Mouse (Mus musculus): Measurements from ENCODE around the gene Raet1e. TPM values are rescaled to one million over a fixed set of nuclear protein-coding genes. Genes with fewer than 3 reads are reported as not detected.
A peak's percentile ranks its signal among the peaks of the same experiment; 100 is the strongest.
"Not testable (repeated sequence)": the region's sequence is repeated elsewhere in the genome, so short reads cannot be mapped to it uniquely, and the experiment has no call there.

Gene Raet1e
- total RNA-seq (2012; rRNA removed) = 13.9 and 25.2 TPM in 2 replicates

DNA sequence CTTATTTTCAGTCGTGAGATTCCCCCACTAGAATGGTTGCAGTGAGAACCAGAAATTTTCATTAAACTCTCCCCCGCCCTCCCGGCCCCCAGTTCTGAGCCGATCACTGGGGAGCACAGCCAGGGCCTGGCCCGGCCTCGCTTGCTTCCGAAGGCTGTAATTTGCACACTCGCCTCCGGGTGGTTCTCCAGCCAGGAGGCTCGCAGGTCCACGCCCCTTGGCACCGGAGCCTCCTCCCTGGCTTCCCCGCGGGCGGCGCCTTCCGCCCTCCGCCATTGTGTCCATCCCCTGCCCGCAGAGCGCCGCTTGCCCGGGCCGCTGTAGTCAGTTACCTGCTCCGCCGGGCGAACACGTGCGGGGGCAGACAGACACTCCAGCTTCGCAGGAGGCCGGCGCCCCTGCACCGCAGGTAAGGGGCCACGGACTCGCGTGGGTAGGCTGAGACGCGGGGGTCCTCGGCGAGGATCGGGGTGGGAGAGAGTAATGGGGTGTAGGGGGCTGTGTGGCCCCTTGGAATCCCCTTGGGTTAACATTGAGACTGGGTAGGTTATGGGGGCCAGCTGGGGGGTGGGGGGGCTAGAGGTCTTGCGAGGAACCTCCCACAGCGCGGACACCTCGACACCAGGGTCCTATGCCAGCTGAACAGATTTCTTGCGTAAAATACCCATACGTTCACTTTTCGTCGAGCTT, at the start of gene Raet1e, which contains the start of gene H60b:
Gene Raet1e (plus strand): TSS at position 260 of the 690 bp plus-strand sequence.
Gene H60b (plus strand): TSS at position 277 of the 690 bp plus-strand sequence.
- in situ Hi-C loops (cut with MboI; ENCODE audit: low sequenced_read_pairs in 2 of 2, unreplicated experiment in 2 of 2); H3K9me3 ChIP-seq (ENCODE audit: control insufficient read depth, insufficient read depth, low read depth, low read length); H3K4me1 ChIP-seq (ENCODE audit: control insufficient read depth in 2 of 2, insufficient read depth in 2 of 2, low read length in 2 of 2, poor library complexity in 1 of 2); H3K27ac ChIP-seq (ENCODE audit: insufficient read depth, low read depth, low read length, poor library complexity, severe bottlenecking); H3K36me3 ChIP-seq (ENCODE audit: control insufficient read depth, insufficient read depth, low read length, poor library complexity, severe bottlenecking); H3K9ac ChIP-seq (ENCODE audit: insufficient read depth, low read depth, low read length, poor library complexity, severe bottlenecking); DNase-seq (ENCODE audit: low read depth, low spot score): not testable (repeated sequence)
- peak within 1 kb of the TSS; percentile 56 to 66 for H3K4me3 ChIP-seq (ENCODE audit: insufficient read depth in 1 of 2, low read depth in 1 of 2, low read length in 2 of 2, poor library complexity in 1 of 2, severe bottlenecking in 1 of 2)

DNA sequence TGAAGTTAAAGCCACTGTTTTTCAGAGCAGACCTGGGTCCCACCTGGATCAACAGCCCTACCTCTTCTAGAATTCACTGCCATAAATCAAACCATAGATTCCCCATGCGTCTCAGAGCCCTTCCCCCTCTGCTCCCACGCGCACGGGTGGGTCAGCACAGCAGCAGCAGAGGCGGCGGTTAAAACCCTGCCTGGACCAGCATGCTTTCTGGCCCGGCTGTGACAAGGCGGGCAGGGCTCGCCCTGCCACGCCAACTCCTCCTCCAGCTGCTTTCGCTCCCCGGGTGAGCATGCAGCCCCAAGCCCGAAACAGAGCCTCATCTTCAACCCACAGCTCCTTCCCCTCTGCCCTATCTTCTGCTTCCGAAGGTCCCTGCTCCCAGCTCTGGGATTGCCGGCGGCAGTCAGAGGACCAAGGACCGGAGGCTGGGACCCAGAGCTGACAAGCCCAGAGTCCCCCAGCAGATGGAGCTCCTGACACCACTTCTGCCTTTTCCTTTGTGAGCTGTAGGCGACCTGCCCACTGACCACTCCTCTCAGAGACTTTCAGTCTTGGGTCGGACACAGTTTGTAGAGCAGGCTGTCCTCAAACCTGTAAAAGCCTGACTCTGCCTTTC, 17.6 kb upstream of the Raet1e start:
- Histone ChIP-seq H3K9ac (ENCODE audit: insufficient read depth, low read depth, low read length, poor library complexity, severe bottlenecking) (no peak overlapping the region), H3K9me3 (ENCODE audit: control insufficient read depth, insufficient read depth, low read depth, low read length) (no peaks in the 10 kb centered on the region), H3K4me3 (ENCODE audit: insufficient read depth in 1 of 2, low read depth in 1 of 2, low read length in 2 of 2, poor library complexity in 1 of 2, severe bottlenecking in 1 of 2) (peak overlapping the region; percentile 27 to 30; a peak in 1 of 4 replicates), H3K4me1 (ENCODE audit: control insufficient read depth in 2 of 2, insufficient read depth in 2 of 2, low read length in 2 of 2, poor library complexity in 1 of 2) (no peaks in the 10 kb centered on the region), H3K36me3 (ENCODE audit: control insufficient read depth, insufficient read depth, low read length, poor library complexity, severe bottlenecking) (no peaks in the 10 kb centered on the region), H3K27ac (ENCODE audit: insufficient read depth, low read depth, low read length, poor library complexity, severe bottlenecking) (no peak overlapping the region)
- in situ Hi-C loops (cut with MboI; ENCODE audit: low sequenced_read_pairs in 2 of 2, unreplicated experiment in 2 of 2) = no loop called here
- DNase-seq (ENCODE audit: low read depth, low spot score) = no peak
- no peak for TF ChIP-seq MAFK (IDR thresholded peaks at IDR 0.05; ENCODE audit: insufficient read depth, low read depth, low read length)

DNA sequence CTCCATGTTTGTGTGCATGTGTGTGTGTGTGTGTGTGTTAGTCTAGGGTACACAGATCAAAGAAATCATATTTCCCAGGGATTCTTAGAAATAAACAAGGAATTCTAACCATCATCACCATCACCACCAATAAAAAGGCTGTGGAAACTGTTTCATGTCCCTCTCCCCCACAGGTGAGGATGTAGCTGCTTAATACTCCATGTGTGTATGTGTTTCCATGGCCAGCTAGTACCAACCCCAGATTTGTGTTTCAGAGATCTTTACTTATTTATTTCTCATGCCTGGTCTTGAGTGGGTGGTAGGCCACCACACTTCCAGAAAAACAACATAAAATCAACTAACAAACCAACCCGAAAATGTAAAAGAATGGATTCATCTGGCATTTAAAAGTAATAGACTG, 16.2 kb upstream of the Raet1e start:
- H3K27ac ChIP-seq (ENCODE audit: insufficient read depth, low read depth, low read length, poor library complexity, severe bottlenecking); H3K4me1 ChIP-seq (ENCODE audit: control insufficient read depth in 2 of 2, insufficient read depth in 2 of 2, low read length in 2 of 2, poor library complexity in 1 of 2); H3K4me3 ChIP-seq (ENCODE audit: insufficient read depth in 1 of 2, low read depth in 1 of 2, low read length in 2 of 2, poor library complexity in 1 of 2, severe bottlenecking in 1 of 2); H3K9ac ChIP-seq (ENCODE audit: insufficient read depth, low read depth, low read length, poor library complexity, severe bottlenecking); H3K36me3 ChIP-seq (ENCODE audit: control insufficient read depth, insufficient read depth, low read length, poor library complexity, severe bottlenecking); in situ Hi-C loops (cut with MboI; ENCODE audit: low sequenced_read_pairs in 2 of 2, unreplicated experiment in 2 of 2); H3K9me3 ChIP-seq (ENCODE audit: control insufficient read depth, insufficient read depth, low read depth, low read length): not testable (repeated sequence)
- DNase-seq (ENCODE audit: low read depth, low spot score) = peak; percentile 98

DNA sequence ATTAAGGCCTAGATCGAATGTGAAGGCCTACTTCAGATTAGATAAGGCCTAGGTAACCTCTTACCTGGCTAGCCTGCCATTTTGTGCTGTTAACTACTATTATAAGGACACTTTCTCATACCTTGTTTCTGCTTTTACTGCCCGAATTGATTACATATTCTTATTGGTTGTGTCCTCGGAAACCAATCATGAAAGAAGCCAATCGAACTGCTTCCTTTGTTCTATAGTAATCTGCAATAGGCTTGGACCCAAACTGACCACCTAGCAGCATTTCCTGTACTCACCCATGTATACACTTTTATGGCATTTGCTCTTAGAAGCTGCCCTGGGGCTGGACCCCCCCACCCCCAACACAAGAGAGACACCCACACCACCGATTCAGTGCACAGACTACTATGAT, 15.4 kb upstream of the Raet1e start:
- in situ Hi-C loops (cut with MboI; ENCODE audit: low sequenced_read_pairs in 2 of 2, unreplicated experiment in 2 of 2) = no loop called here
- no peak for DNase-seq (ENCODE audit: low read depth, low spot score)
- Histone ChIP-seq H3K36me3 (ENCODE audit: control insufficient read depth, insufficient read depth, low read length, poor library complexity, severe bottlenecking) (no peaks in the 10 kb centered on the region), H3K9me3 (ENCODE audit: control insufficient read depth, insufficient read depth, low read depth, low read length) (no peaks in the 10 kb centered on the region), H3K4me1 (ENCODE audit: control insufficient read depth in 2 of 2, insufficient read depth in 2 of 2, low read length in 2 of 2, poor library complexity in 1 of 2) (no peaks in the 10 kb centered on the region), H3K9ac (ENCODE audit: insufficient read depth, low read depth, low read length, poor library complexity, severe bottlenecking) (no peak overlapping the region), H3K27ac (ENCODE audit: insufficient read depth, low read depth, low read length, poor library complexity, severe bottlenecking) (no peak overlapping the region), H3K4me3 (ENCODE audit: insufficient read depth in 1 of 2, low read depth in 1 of 2, low read length in 2 of 2, poor library complexity in 1 of 2, severe bottlenecking in 1 of 2) (no peak overlapping the region)
- TF ChIP-seq HCFC1 (IDR thresholded peaks at IDR 0.05; ENCODE audit: borderline replicate concordance, insufficient read depth, low read length) = no peak
- TF ChIP-seq CHD2 (IDR thresholded peaks at IDR 0.05; ENCODE audit: low read depth, low read length) = no peak
- TF ChIP-seq ZC3H11A (IDR thresholded peaks at IDR 0.05; ENCODE audit: borderline replicate concordance, low read depth, low read length) = no peak
- no peak for TF ChIP-seq MAFK (IDR thresholded peaks at IDR 0.05; ENCODE audit: insufficient read depth, low read depth, low read length)
- TF ChIP-seq ZNF384 (IDR thresholded peaks at IDR 0.05; ENCODE audit: low read depth, low read length) = no peak

DNA sequence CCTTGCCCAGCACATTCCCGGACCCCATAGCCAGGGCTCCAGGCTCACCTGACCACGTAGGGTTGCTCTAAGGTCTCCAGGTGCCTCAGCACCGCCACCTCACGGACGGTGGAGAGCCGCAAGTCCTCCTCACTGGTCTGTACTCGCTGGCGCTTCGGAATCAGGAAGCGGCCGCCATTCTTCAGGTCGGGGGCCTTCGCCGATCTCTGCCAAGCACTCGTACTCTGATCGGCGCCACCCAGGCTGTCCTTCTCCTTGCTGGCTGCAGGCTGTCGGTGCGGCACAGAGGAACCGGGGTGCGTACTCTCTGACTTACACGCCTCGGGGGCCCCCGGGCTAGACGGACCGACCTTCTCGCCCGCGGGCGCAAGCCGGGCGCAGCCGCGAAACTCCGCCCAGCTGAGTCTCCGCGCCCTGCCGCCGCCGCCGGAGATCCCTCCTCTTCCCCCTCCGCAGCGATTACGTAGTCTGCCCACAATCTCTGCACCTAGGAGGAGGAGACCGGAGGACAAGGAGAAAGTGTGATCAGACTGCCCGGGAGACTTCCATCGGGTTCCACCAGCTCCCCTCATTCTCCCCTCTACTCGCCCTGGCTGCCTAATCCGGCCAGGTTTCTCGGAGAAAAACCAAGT, 9.8 kb upstream of the Raet1e start:
- peak overlapping the region; percentile 61 for H3K9ac ChIP-seq (ENCODE audit: insufficient read depth, low read depth, low read length, poor library complexity, severe bottlenecking)
- no peaks in the 10 kb centered on the region for H3K9me3 ChIP-seq (ENCODE audit: control insufficient read depth, insufficient read depth, low read depth, low read length)
- TF ChIP-seq ZC3H11A (IDR thresholded peaks at IDR 0.05; ENCODE audit: borderline replicate concordance, low read depth, low read length) (no peak), ZNF384 (IDR thresholded peaks at IDR 0.05; ENCODE audit: low read depth, low read length) (no peak), MAFK (IDR thresholded peaks at IDR 0.05; ENCODE audit: insufficient read depth, low read depth, low read length) (no peak), HCFC1 (IDR thresholded peaks at IDR 0.05; ENCODE audit: borderline replicate concordance, insufficient read depth, low read length) (no peak), CHD2 (IDR thresholded peaks at IDR 0.05; ENCODE audit: low read depth, low read length) (no peak)
- in situ Hi-C loops (cut with MboI; ENCODE audit: low sequenced_read_pairs in 2 of 2, unreplicated experiment in 2 of 2) = no loop called here
- no peak for DNase-seq (ENCODE audit: low read depth, low spot score)
- H3K27ac ChIP-seq (ENCODE audit: insufficient read depth, low read depth, low read length, poor library complexity, severe bottlenecking) = no peak overlapping the region
- no peaks in the 10 kb centered on the region for H3K4me1 ChIP-seq (ENCODE audit: control insufficient read depth in 2 of 2, insufficient read depth in 2 of 2, low read length in 2 of 2, poor library complexity in 1 of 2)
- no peaks in the 10 kb centered on the region for H3K36me3 ChIP-seq (ENCODE audit: control insufficient read depth, insufficient read depth, low read length, poor library complexity, severe bottlenecking)
- H3K4me3 ChIP-seq (ENCODE audit: insufficient read depth in 1 of 2, low read depth in 1 of 2, low read length in 2 of 2, poor library complexity in 1 of 2, severe bottlenecking in 1 of 2) = peak overlapping the region; percentile 70 to 80
